Mouse (Mus musculus) ES-Bruce4 (cell line): ENCODE results near the gene Nfkbib.

Experiments
- CTCF ChIP-seq: IDR thresholded peaks from one replicate; pipeline ENCODE4 v1.8.1; 2011; ENCODE audit warnings: low read depth, low read length
- EP300 ChIP-seq: IDR thresholded peaks from 2 replicates; pipeline ENCODE4 v1.6.1; 2011; ENCODE audit warnings: low read depth, low read length; ENCODE audit not compliant: insufficient read depth
- POLR2A ChIP-seq: IDR thresholded peaks from one replicate; pipeline ENCODE4 v1.8.1; 2011; ENCODE audit warnings: low read length; ENCODE audit not compliant: insufficient read depth

- TF ChIP-seq POLR2A (no peak), EP300 (no peak), CTCF (no peak)
Measured at GRCm38 (mm10) chr7:28801451-28801850, 34.1 kb upstream of the Nfkbib start.
